ENCODE assay signal across 26 mouse cellular contexts in genomic region chr6:144709614-144710180, GRCm38 (mm10).
DNase-seq lines count a peak whose midpoint lies in the region; ATAC-seq and TF ChIP-seq lines count a peak whose summit lies in the region.
"Had no signal": no experiment of that assay in that cellular context is flagged by ENCODE, and none has a peak within 500 bp of the region (broad histone marks: within the 10 kb centered on the region; RNA-seq: fewer than 3 reads in every experiment).

No protein-coding gene starts in this region.

- no peak for TF ChIP-seq CTCF in liver, postnatal 0 days (IDR thresholded peaks at IDR 0.05; ENCODE audit: low read depth)

- DNase-seq in heart, adult 9 months (ENCODE audit: low spot score in 2 of 2) = no peak
- DNase-seq in ZHBTc4 (ENCODE audit: low read depth, low spot score) = peak; percentile 61
- peak; percentile 29 for DNase-seq in liver, postnatal 0 days
- no peak for DNase-seq in urinary bladder, postnatal 4 days (ENCODE audit: low spot score in 2 of 2)
- no peak for DNase-seq in frontal cortex, postnatal 10 days (ENCODE audit: low spot score in 2 of 2)
- DNase-seq: cerebellum, adult 2 months; cerebellum, postnatal 36 days; gastrocnemius, postnatal 25 days; heart, postnatal 10 days; kidney, adult 8-10 months; kidney, postnatal 36 days; layer of hippocampus, adult 9-11 months; lung, embryonic 14.5 days; lung, postnatal 36 days; retina, postnatal 1 day; right cerebral cortex, postnatal 4 days; thymus, adult 2 months had no signal

- no peak overlapping the region for H3K4me3 ChIP-seq in heart, embryonic 13.5 days
- no peak overlapping the region for H3K4me3 ChIP-seq in brown adipose tissue, adult 24 weeks (ENCODE audit: insufficient read depth, low read depth, low read length)
- H3K4me3 ChIP-seq in liver, postnatal 0 days (ENCODE audit: low read depth, low read length) = no peak overlapping the region
- H3K4me3 ChIP-seq: embryonic facial prominence, embryonic 10.5 days; hindbrain, embryonic 13.5 days; limb, embryonic 10.5 days; midbrain, embryonic 15.5 days; neural tube, embryonic 15.5 days had no signal

- no peak overlapping the region for H3K9ac ChIP-seq in heart, embryonic 13.5 days
- H3K9ac ChIP-seq in liver, postnatal 0 days (replicated peaks) = no peak overlapping the region
- H3K9ac ChIP-seq: hindbrain, embryonic 13.5 days; lung, embryonic 14.5 days; midbrain, embryonic 15.5 days; neural tube, embryonic 15.5 days had no signal

- H3K9me3 ChIP-seq in heart, embryonic 13.5 days = no peaks in the 10 kb centered on the region
- H3K9me3 ChIP-seq in liver, postnatal 0 days (ENCODE audit: low read length) = no peaks in the 10 kb centered on the region
- H3K9me3 ChIP-seq: embryonic facial prominence, embryonic 10.5 days; hindbrain, embryonic 13.5 days; limb, embryonic 10.5 days; midbrain, embryonic 15.5 days; neural tube, embryonic 15.5 days had no signal

- no peaks in the 10 kb centered on the region for H3K36me3 ChIP-seq in heart, embryonic 13.5 days
- no peaks in the 10 kb centered on the region for H3K36me3 ChIP-seq in liver, postnatal 0 days (replicated peaks; ENCODE audit: insufficient read depth, low read length)
- H3K36me3 ChIP-seq: embryonic facial prominence, embryonic 10.5 days; hindbrain, embryonic 13.5 days; limb, embryonic 10.5 days; midbrain, embryonic 15.5 days; neural tube, embryonic 15.5 days had no signal

- peaks cover 41% of the 10 kb centered on the region for H3K4me1 ChIP-seq in heart, embryonic 13.5 days
- peaks cover 18% of the 10 kb centered on the region for H3K4me1 ChIP-seq in brown adipose tissue, adult 24 weeks (ENCODE audit: control insufficient read depth, insufficient read depth, insufficient read length, low read length)
- H3K4me1 ChIP-seq in liver, postnatal 0 days (ENCODE audit: insufficient read depth) = peaks cover 31% of the 10 kb centered on the region
- H3K4me1 ChIP-seq: midbrain, embryonic 15.5 days had no signal

- 0 out of 2 replicates have a peak overlapping the region, but pooled peaks have one; percentile 65 for H3K27ac ChIP-seq in heart, embryonic 13.5 days (replicated peaks)
- peak overlapping the region; percentile 69 for H3K27ac ChIP-seq in brown adipose tissue, adult 24 weeks (replicated peaks; ENCODE audit: low read depth, low read length)
- peak overlapping the region; percentile 81 for H3K27ac ChIP-seq in liver, postnatal 0 days (ENCODE audit: low read depth)
- H3K27ac ChIP-seq: embryonic facial prominence, embryonic 10.5 days; hindbrain, embryonic 13.5 days; limb, embryonic 10.5 days; midbrain, embryonic 15.5 days; neural tube, embryonic 15.5 days had no signal

- no peak overlapping the region for H3K4me2 ChIP-seq in heart, embryonic 13.5 days
- no peak overlapping the region for H3K4me2 ChIP-seq in liver, postnatal 0 days (ENCODE audit: low read depth, low read length)
- H3K4me2 ChIP-seq: hindbrain, embryonic 13.5 days; lung, embryonic 14.5 days; midbrain, embryonic 15.5 days; neural tube, embryonic 15.5 days had no signal

- TF ChIP-seq EP300 in liver, postnatal 0 days (IDR thresholded peaks at IDR 0.05; ENCODE audit: low read depth) = no peak; the same call in 1 of the 2 replicates

- no peaks in the 10 kb centered on the region for H3K27me3 ChIP-seq in heart, embryonic 13.5 days (replicated peaks)
- H3K27me3 ChIP-seq in liver, postnatal 0 days (ENCODE audit: insufficient read depth, low read length) = no peaks in the 10 kb centered on the region
- H3K27me3 ChIP-seq: hindbrain, embryonic 13.5 days; midbrain, embryonic 15.5 days; neural tube, embryonic 15.5 days; Patski had no signal

- ATAC-seq in heart, embryonic 13.5 days (ENCODE audit: extremely low read depth, insufficient number of reproducible peaks, low FRiP score, low TSS enrichment) = no peak
- peak; percentile 60 for ATAC-seq in liver, postnatal 0 days
- ATAC-seq: inflammation-experienced regulatory T-cells, adult 6 months; midbrain, embryonic 15.5 days; Patski had no signal

- WGBS in heart, embryonic 13.5 days = 68% methylated on average over 9 of the region's 9 CpGs
- WGBS in liver, postnatal 0 days (ENCODE audit: insufficient replicate concordance) = 56% methylated on average over 9 of the region's 9 CpGs

Comparison
In these comparisons a context has a peak if more than half of its experiments do, and no peak if none do; other contexts are left out.
1. DNase-seq: peak in ZHBTc4 (single experiment) and liver, postnatal 0 days (single experiment); none in heart, adult 9 months (0 of 2), urinary bladder, postnatal 4 days (0 of 2) and frontal cortex, postnatal 10 days (0 of 2).
2. Peak in every context shown above with its lines, with median percentiles within 50 percentile points of each other: H3K27ac ChIP-seq.